Mouse (Mus musculus) CH12.LX (cell line): ENCODE data around the gene Tpst1. TPM values are rescaled to one million over a fixed set of nuclear protein-coding genes. Genes with fewer than 3 reads are reported as not detected.
A peak's percentile ranks its signal among the peaks of the same experiment; 100 is the strongest.

ENCODE experiments used
- DNase-seq: peaks from one replicate; pipeline ENCODE4 v3.0.0-alpha.2; 2013; ENCODE audit errors: extremely low read depth
- H3K27ac ChIP-seq: 2 replicates; pipeline ENCODE4 v1.5.1; 2012; ENCODE audit warnings: low read depth, mild to moderate bottlenecking, control low read depth, moderate library complexity; ENCODE audit not compliant: insufficient read depth
- H3K27me3 ChIP-seq: replicated peaks from 2 replicates; pipeline ENCODE3; 2012; ENCODE audit warnings: inconsistent platforms
- H3K36me3 ChIP-seq, 2 experiments: replicated peaks in 1 of 2; 2 replicates each; pipeline versions ENCODE3 to v1.6.1; 2012; ENCODE audit warnings: inconsistent platforms in 1 of 2, low read length in 1 of 2, mild to moderate bottlenecking in 1 of 2, mixed read lengths in 1 of 2, moderate library complexity in 1 of 2; ENCODE audit not compliant: control insufficient read depth in 1 of 2, insufficient read depth in 1 of 2
- H3K4me1 ChIP-seq, 2 experiments: 2 replicates each; pipeline ENCODE4 v1.6.1; 2012; ENCODE audit warnings: inconsistent platforms in 1 of 2, moderate library complexity in 1 of 2; ENCODE audit not compliant: insufficient read depth in 2 of 2, control insufficient read depth in 1 of 2
- H3K4me2 ChIP-seq: 2 replicates; pipeline ENCODE4 v1.6.1; 2012; ENCODE audit warnings: low read depth, mild to moderate bottlenecking, control low read depth; ENCODE audit not compliant: poor library complexity, insufficient read depth, severe bottlenecking
- H3K4me3 ChIP-seq, 3 experiments: fragments of 150-350 bp in 1 of 3; sonication (generic) in 1 of 3; replicated peaks in 1 of 3; 2 replicates each; pipeline versions ENCODE3 to v1.5.1; 2011 to 2012; ENCODE audit warnings: low read depth in 2 of 3, low read length in 2 of 3, mild to moderate bottlenecking in 2 of 3, moderate library complexity in 2 of 3, control low read depth in 1 of 3, improper control_type of control experiment in 1 of 3, inconsistent platforms in 1 of 3, mixed read lengths in 1 of 3; ENCODE audit not compliant: poor library complexity in 1 of 3
- H3K79me2 ChIP-seq: replicated peaks from 2 replicates; pipeline ENCODE4 v1.6.1; 2012; ENCODE audit warnings: mild to moderate bottlenecking, moderate library complexity; ENCODE audit not compliant: control insufficient read depth, poor library complexity, insufficient read depth, severe bottlenecking; ENCODE audit errors: extremely low read depth
- H3K9ac ChIP-seq: 2 replicates; pipeline ENCODE4 v1.6.1; 2012; ENCODE audit warnings: low read depth, mild to moderate bottlenecking, control low read depth, moderate library complexity; ENCODE audit not compliant: insufficient read depth
- H3K9me3 ChIP-seq: replicated peaks from 2 replicates; pipeline ENCODE3; 2012; ENCODE audit warnings: low read length, inconsistent platforms, mixed read lengths
- BHLHE40 ChIP-seq: IDR thresholded peaks from 2 replicates; pipeline ENCODE4 v1.6.1; 2011; ENCODE audit warnings: mild to moderate bottlenecking, low read depth, low read length, improper control_type of control experiment
- CHD1 ChIP-seq: IDR thresholded peaks from 2 replicates; pipeline ENCODE4 v1.6.1; 2012; ENCODE audit warnings: low read depth, low read length, improper control_type of control experiment, inconsistent platforms
- E2F4 ChIP-seq: IDR thresholded peaks from 2 replicates; pipeline ENCODE4 v1.6.1; 2011; ENCODE audit warnings: low read depth, low read length, improper control_type of control experiment; ENCODE audit not compliant: insufficient replicate concordance
- ELF1 ChIP-seq: IDR thresholded peaks from 2 replicates; pipeline ENCODE4 v1.6.1; 2014; ENCODE audit warnings: low read depth, mild to moderate bottlenecking, inconsistent platforms, low read length, improper control_type of control experiment
- EP300 ChIP-seq: IDR thresholded peaks from 2 replicates; pipeline ENCODE4 v1.6.1; 2011; ENCODE audit warnings: low read length, improper control_type of control experiment
- ETS1 ChIP-seq: conservative IDR thresholded peaks from 2 replicates; pipeline ENCODE4 v1.6.1; 2012; ENCODE audit warnings: low read depth, mild to moderate bottlenecking, inconsistent platforms, low read length, improper control_type of control experiment, moderate library complexity
- HCFC1 ChIP-seq: IDR thresholded peaks from 2 replicates; pipeline ENCODE4 v1.6.1; 2012; ENCODE audit warnings: low read depth, mild to moderate bottlenecking, inconsistent platforms, low read length, improper control_type of control experiment
- IRF4 ChIP-seq: IDR thresholded peaks from 2 replicates; pipeline ENCODE4 v1.6.1; 2014; ENCODE audit warnings: low read depth, mild to moderate bottlenecking, inconsistent platforms, low read length, improper control_type of control experiment
- JUN ChIP-seq: IDR thresholded peaks from 2 replicates; pipeline ENCODE4 v1.6.1; 2011; ENCODE audit warnings: low read depth, mild to moderate bottlenecking, low read length, improper control_type of control experiment, moderate library complexity; ENCODE audit not compliant: insufficient read depth
- KAT2A ChIP-seq: IDR thresholded peaks from 2 replicates; pipeline ENCODE4 v1.6.1; 2012; ENCODE audit warnings: low read length, improper control_type of control experiment, inconsistent platforms; ENCODE audit not compliant: insufficient replicate concordance
- MAFK ChIP-seq: IDR thresholded peaks from 2 replicates; pipeline ENCODE4 v1.6.1; 2011; ENCODE audit warnings: low read length, improper control_type of control experiment; ENCODE audit not compliant: insufficient replicate concordance
- MAX ChIP-seq: IDR thresholded peaks from 2 replicates; pipeline ENCODE4 v1.6.1; 2011; ENCODE audit warnings: low read length, improper control_type of control experiment
- MAZ ChIP-seq: IDR thresholded peaks from 2 replicates; pipeline ENCODE4 v1.6.1; 2012; ENCODE audit warnings: low read depth, mild to moderate bottlenecking, inconsistent platforms, low read length, improper control_type of control experiment, moderate library complexity
- MEF2A ChIP-seq: IDR thresholded peaks from 2 replicates; pipeline ENCODE4 v1.6.1; 2014; ENCODE audit warnings: low read depth, mild to moderate bottlenecking, inconsistent platforms, low read length, improper control_type of control experiment, borderline replicate concordance
- MXI1 ChIP-seq: IDR thresholded peaks from 2 replicates; pipeline ENCODE4 v1.6.1; 2011; ENCODE audit warnings: mild to moderate bottlenecking, low read depth, low read length, improper control_type of control experiment
- NELFE ChIP-seq: IDR thresholded peaks from 2 replicates; pipeline ENCODE4 v1.6.1; 2011; ENCODE audit warnings: low read depth, low read length, improper control_type of control experiment
- NRF1 ChIP-seq: IDR thresholded peaks from 2 replicates; pipeline ENCODE4 v1.6.1; 2014; ENCODE audit warnings: low read depth, mild to moderate bottlenecking, inconsistent platforms, low read length, improper control_type of control experiment, moderate library complexity
- PAX5 ChIP-seq: IDR thresholded peaks from 2 replicates; pipeline ENCODE4 v1.6.1; 2012; ENCODE audit warnings: low read length, inconsistent platforms, mixed read lengths
- POLR2AphosphoS2 ChIP-seq: IDR thresholded peaks from 2 replicates; pipeline ENCODE4 v1.6.1; 2011; ENCODE audit warnings: low read depth, low read length, improper control_type of control experiment
- RCOR1 ChIP-seq: conservative IDR thresholded peaks from 2 replicates; pipeline ENCODE4 v1.6.1; 2012; ENCODE audit warnings: low read depth, mild to moderate bottlenecking, inconsistent platforms, low read length, improper control_type of control experiment
- SMC3 ChIP-seq: IDR thresholded peaks from 2 replicates; pipeline ENCODE4 v1.6.1; 2011; ENCODE audit warnings: low read depth, low read length, improper control_type of control experiment
- TBP ChIP-seq: conservative IDR thresholded peaks from 2 replicates; pipeline ENCODE4 v1.6.1; 2011; ENCODE audit warnings: low read depth, low read length, improper control_type of control experiment
- USF1 ChIP-seq: IDR thresholded peaks from 2 replicates; pipeline ENCODE4 v1.6.1; 2014; ENCODE audit warnings: low read depth, mild to moderate bottlenecking, inconsistent platforms, low read length, improper control_type of control experiment
- USF2 ChIP-seq: conservative IDR thresholded peaks from 2 replicates; pipeline ENCODE4 v1.6.1; 2011; ENCODE audit warnings: low read depth, low read length, improper control_type of control experiment
- ZC3H11A ChIP-seq: IDR thresholded peaks from 2 replicates; pipeline ENCODE4 v1.6.1; 2012; ENCODE audit warnings: low read depth, mild to moderate bottlenecking, inconsistent platforms, low read length, improper control_type of control experiment
- ZKSCAN1 ChIP-seq: IDR thresholded peaks from 2 replicates; pipeline ENCODE4 v1.6.1; 2012; ENCODE audit warnings: low read depth, inconsistent platforms, low read length, improper control_type of control experiment, borderline replicate concordance
- ZNF384 ChIP-seq: IDR thresholded peaks from 2 replicates; pipeline ENCODE4 v1.6.1; 2012; ENCODE audit warnings: low read depth, low read length, improper control_type of control experiment, inconsistent platforms
- dilution Hi-C: fragments of 300-500 bp; cut with MboI; formaldehyde crosslinking; loops from 2 replicates; pipeline ENCODE4 v1.14.3; 2020; ENCODE audit warnings: low sequenced_read_pairs; ENCODE audit not compliant: extremely low pct_unique_long_range_greater_than_20kb, extremely low pct_ligation_motif_present
- in situ Hi-C: fragments of 300-500 bp; cut with MboI; formaldehyde crosslinking; loops from 3 replicates; pipeline ENCODE4 v1.14.3; 2019; ENCODE audit warnings: low sequenced_read_pairs, low pct_ligation_motif_present, low pct_unique_long_range_greater_than_20kb, mixed read lengths
- polyA plus RNA-seq: library from polyadenylated mRNA; unstranded; fragments of >175 nt; gene quantifications from 2 replicates; pipeline ENCODE4 v1.2.1, GENCODE M21; 2012; ENCODE audit warnings: low read depth; ENCODE audit not compliant: insufficient read length
- total RNA-seq, 2 experiments: library from RNA; depleted of rRNA; stranded (reverse); fragments of 300-350 nt in 1 of 2; fragments of >200 nt in 1 of 2; gene quantifications; 2 replicates each; pipeline ENCODE4 v1.2.3; 2012 to 2014

The Tpst1 gene
- total and polyA plus RNA-seq, 3 experiments: 36.8 to 52.5 (median 43.2) TPM

DNA sequence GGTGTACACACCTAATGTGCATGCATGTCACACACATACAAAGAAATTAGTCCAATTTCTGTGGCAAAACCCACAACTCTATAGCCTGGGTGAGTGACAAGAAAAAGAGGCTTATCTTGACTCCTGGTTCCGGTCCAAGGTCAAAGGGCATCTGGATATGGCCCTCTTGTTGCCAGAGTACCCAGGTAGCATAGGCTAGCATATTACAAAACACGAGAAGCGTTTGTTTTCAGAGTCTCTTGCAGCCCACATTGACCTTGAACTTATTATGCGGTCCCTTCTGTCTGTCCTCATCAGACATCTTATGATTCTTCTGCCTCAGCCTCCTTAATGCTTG, 12.8 kb upstream of the Tpst1 start:
- H3K36me3 ChIP-seq: peaks cover 33 to 50% of the 10 kb centered on the region in 2 experiments
- no peak overlapping the region for H3K4me2 ChIP-seq
- no peaks in the 10 kb centered on the region for H3K9me3 ChIP-seq
- dilution Hi-C loops (no loop called here), in situ Hi-C loops (no loop called here)
- no peak for DNase-seq
- H3K4me1 ChIP-seq: peaks cover 7 to 16% of the 10 kb centered on the region in 2 experiments; a peak in 3 of 4 replicates
- no peaks in the 10 kb centered on the region; the same call in 1 of the 2 replicates for H3K79me2 ChIP-seq
- H3K27ac ChIP-seq: no peak overlapping the region
- no peak for TF ChIP-seq CHD1
- no peak for TF ChIP-seq KAT2A
- no peak for TF ChIP-seq MAX
- TF ChIP-seq ZNF384: no peak
- no peak for TF ChIP-seq RCOR1
- no peak for TF ChIP-seq MAZ
- TF ChIP-seq NELFE: no peak
- TF ChIP-seq USF2: no peak
- no peak for TF ChIP-seq PAX5
- TF ChIP-seq NRF1: no peak
- TF ChIP-seq MAFK: no peak
- no peaks in the 10 kb centered on the region for H3K27me3 ChIP-seq
- no peak overlapping the region for H3K9ac ChIP-seq
- H3K4me3 ChIP-seq: no peak overlapping the region

DNA sequence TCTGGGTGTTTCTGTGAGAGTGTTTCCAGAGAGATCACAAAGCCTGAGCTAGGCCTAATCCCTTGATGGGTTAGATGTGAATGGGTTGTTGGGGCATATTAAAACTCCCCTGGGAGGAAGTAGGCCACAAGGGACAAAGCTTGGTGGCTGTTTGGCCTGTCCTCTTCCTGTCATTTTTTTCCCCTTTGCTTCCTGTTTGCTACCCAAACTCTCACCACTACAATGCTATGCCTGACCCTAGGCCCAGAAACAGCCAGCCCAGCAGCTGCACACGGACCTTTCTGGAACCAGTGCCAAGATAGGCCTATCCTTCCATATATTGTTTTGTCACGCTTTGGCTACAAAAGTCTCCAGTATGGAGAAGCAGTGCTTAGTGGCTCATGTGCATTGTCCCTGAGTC, 11.0 kb upstream of the Tpst1 start:
- Histone ChIP-seq H3K79me2 (no peaks in the 10 kb centered on the region; the same call in 1 of the 2 replicates), H3K4me1 (peaks cover 7 to 16% of the 10 kb centered on the region in 2 experiments; a peak in 3 of 4 replicates), H3K27ac (no peak overlapping the region), H3K27me3 (no peaks in the 10 kb centered on the region), H3K9ac (no peak overlapping the region), H3K9me3 (peaks cover 3% of the 10 kb centered on the region), H3K4me3 (no peak overlapping the region), H3K36me3 (peaks cover 28 to 41% of the 10 kb centered on the region in 2 experiments), H3K4me2 (no peak overlapping the region)
- in situ Hi-C loops: no loop called here
- DNase-seq: peak; percentile 80
- TF ChIP-seq MAFK (no peak), EP300 (no peak), USF1 (no peak), ZC3H11A (no peak), ELF1 (0 out of 2 replicates have a peak, but pooled peaks have one; percentile 40), MXI1 (no peak), JUN (no peak), ETS1 (0 out of 2 replicates have a peak, but pooled peaks have one; percentile 19), MAZ (no peak), KAT2A (no peak), ZKSCAN1 (no peak), SMC3 (no peak), PAX5 (no peak), POLR2AphosphoS2 (no peak), TBP (no peak), E2F4 (no peak), BHLHE40 (no peak), HCFC1 (no peak), MAX (no peak), MEF2A (no peak), ZNF384 (peak; percentile 69; the same call in 1 of the 2 replicates), CHD1 (no peak), NRF1 (no peak), NELFE (no peak), IRF4 (no peak)
- dilution Hi-C loops: no loop called here
